Mouse (Mus musculus): ENCODE data around the gene Adamtsl1.
A peak's percentile ranks its signal among the peaks of the same experiment; 100 is the strongest.

Gene Adamtsl1

DNA sequence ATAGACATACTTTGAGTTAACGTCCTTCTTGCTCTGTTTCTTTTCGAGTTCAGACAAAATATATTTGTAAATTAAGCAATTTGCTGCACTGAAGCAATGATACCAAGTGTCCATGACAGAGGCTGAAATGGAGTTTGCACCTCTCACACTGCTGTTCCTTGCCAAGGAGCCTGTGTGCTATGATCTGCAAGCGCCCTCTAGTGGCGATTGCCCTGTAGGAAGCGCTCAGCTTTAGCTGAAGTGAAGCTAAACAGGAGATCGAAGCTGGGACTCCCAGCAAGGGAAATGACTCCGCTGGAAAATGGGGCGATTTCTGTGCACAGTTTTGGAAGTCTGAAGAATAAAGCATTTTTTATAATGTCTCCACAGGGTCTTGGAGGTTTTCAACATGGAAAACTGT, 287.8 kb downstream of the Adamtsl1 start:
- DNase-seq (ENCODE audit: low spot score in 2 of 2): peak; percentile 47 to 73

DNA sequence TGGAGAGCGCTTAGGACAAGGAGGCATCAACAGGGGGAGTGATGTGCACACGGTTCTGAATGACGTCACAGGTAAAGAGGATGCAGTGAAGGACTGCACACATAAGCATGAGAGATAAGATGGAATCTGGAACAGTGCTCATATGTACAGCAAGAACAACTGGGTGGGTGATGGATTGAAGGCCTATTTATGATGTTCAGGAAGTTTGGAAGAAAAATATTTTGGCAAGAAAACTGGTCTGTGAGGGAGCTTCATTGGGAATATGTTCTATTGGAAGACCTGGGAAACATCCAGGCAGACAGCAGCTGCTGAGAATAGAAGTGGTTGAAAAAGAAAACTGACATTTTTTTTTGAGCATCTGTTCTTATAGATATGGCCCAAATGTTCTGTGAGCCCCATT, 300.4 kb downstream of the Adamtsl1 start:
- no peak for DNase-seq (ENCODE audit: low spot score in 2 of 2)

DNA sequence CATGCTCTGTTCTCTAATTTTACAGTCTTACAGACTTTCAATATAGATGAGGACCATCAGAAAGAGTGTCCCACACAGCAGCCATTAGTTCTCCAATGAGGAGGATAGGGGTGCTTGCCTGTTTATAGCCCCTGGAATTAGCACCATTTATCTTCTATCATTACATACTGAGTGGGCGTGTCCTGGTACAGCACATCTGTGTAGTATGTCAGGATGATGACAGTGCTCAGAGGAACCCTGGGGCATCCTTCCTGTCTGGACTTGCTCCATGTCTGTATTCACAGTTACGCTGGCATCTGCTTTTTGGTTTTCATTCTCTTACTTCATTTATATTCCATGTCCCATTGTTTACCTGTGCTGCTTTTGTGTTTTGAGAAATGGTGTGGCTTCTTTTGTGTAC, 304.5 kb downstream of the Adamtsl1 start:
- DNase-seq (ENCODE audit: low spot score in 2 of 2): no peak

DNA sequence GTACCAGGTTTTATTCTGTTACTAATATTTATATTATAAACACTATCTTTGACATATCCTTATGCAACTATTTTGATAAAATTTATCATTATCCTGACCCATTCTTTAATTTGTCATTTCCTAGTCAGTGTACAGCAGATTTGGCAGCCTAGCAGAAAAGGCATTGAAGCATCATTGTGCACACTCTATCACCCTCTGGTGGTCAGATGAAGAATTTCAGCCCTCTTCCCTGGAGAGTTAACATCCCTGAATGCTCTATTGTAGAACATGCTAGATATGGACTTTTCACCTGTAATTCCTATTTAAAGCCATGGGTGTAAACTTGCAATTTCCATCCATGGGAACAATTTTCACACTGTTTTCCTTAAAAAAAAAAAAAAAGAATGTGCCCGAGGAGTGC, 305.2 kb downstream of the Adamtsl1 start:
- DNase-seq (ENCODE audit: low spot score in 2 of 2): peak; percentile 26 to 29

DNA sequence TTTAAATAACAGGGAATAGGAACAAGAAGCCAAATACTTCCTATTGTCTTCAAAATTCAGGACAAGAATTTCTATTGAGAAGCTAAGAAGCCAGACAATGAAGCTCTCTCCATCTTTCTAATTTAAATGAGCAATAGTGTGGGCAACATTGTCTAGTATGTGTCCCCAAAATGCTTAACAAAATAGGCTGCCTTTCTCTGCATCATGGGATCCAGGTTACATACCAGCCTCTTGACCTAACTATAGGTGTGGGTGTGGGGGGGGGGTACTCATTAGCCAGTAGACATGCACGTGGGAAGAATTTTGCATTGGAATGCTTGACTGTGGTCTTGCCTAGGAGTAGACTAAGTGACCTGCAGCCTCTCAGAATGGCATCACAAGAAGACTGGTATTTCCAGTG, 305.9 kb downstream of the Adamtsl1 start:
- no peak for DNase-seq (ENCODE audit: low spot score in 2 of 2)

DNA sequence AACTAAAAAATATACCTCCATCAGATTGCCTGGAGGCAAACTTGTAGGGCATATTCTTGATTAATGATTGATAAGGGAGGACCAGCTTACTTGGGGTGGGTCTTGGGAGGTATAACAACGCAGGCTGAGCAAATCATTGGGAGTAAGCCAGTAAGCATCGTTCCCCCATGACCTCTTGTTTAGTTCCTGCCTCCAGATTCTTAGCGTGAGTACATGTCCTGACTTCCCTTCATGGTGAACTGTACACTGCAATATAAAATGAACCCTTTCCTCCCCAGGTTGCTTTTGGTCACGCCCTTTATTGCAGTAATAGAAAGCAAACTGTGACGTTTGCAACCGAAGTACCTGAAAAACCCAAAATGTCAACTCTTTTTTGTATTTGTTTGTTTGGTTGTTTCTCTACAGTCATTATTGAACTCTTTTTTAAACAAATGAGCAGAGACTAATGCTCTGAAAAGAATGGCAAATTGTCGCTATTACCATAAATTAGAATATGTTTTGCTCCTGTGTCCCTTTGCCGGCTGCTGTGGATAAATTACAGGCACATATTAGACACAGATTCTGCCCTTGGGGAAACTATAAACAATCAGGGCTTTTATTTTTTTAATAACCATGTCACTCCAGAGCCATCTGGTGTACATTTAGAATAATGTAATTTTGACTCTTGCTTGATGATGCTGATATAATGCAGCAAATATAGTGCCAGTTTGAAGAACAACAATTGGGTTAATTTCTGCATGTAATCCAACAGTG, 310.2 kb downstream of the Adamtsl1 start:
- DNase-seq (ENCODE audit: low spot score in 2 of 2): no peak

DNA sequence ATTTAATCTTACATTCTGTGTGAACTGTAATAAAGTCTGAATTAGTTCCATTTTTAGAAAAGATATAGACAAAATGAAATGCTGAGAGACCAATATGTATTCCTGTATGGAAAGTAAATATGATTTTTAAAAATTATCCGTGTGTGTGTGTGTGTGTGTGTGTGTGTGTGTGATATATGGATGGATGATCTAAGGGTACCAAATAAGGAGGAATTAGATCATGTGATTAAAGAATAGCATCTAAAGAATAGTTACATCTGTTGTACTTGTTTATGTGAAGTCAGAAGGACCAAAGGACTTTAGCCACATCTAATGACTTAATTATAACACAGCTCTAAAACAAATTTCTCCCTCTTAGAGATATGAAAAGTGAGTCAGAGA, 310.7 kb downstream of the Adamtsl1 start:
- DNase-seq (ENCODE audit: low spot score in 2 of 2): no peak

DNA sequence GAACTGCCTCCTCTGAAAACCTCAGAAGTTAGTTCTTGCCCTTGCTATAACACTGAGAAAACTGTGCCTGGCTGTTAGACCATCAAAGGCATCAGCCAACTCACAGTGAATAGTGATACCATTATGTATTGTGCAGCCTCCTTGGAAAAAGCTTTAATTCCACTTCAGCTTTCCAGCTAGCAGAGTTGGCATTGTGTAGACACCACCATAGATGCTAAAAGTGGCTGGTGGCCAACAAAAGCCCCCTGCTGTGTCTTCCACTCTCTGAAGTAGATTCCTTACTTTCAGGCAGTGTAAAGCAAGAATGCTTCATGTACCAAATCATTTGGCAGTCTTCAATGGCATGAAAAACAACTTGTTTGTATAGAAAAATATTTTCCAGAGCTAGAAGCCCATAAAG, 323.1 kb downstream of the Adamtsl1 start:
- DNase-seq (ENCODE audit: low spot score in 2 of 2): no peak

DNA sequence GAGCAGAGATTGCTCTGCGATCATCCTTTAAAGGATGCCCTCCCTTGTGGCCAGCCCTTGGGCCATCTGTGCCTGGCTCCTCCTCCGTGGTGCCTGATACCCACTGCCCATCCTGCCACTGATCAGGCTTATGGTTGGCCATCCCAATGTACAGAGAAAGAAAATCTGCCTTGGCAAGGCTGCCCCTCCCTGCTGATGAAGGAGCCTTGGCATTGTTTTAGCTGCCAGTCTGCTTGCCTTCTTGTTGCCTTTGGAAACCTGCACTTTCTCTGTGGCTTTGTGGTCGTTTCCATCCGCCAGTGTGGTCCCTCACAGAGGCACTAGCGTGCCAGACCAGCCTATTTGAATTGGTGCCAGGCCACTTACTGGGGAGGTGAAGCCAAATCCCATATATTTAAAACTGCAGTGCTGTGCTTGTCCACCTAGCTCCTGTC, 323.6 kb downstream of the Adamtsl1 start:
- no peak for DNase-seq (ENCODE audit: low spot score in 2 of 2)

DNA sequence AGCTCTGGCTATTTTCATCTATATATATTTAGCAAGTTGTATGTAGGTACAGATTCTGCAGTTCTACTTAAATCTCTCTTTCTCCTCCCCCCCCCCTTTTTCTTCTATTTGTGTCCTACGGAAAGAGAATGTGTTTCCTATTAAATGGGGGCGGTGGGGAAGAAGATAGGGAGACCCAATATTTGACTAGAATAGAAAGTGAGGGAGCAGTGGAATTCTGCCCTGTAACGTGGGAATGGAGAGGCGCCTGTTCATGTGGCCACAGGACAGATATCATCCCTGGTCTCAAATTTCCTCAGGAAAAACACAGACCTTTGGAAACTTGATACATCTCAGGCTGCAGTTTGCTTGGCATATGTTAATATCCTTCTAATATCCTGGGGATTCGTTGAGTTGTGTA, 324.1 kb downstream of the Adamtsl1 start:
- no peak for DNase-seq (ENCODE audit: low spot score in 2 of 2)

DNA sequence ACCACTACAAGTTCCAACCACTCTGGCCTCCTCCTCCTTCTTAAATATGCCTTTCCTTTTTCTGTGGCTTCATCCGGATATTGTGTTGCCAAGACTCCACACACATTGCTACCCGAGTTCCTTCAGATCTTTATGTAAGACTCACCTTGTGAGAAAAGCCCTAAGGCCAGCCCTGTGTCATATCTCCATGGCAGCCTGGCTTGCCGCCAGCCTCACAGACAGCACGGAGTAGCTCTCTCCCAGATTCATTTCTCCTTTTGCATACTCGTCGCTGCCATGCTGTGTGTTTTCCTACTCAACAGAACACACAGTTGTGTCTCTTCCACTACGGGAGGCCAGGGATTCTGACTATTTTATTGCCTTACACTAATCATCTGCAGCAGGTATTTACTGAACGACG, 328.1 kb downstream of the Adamtsl1 start:
- no peak for DNase-seq (ENCODE audit: low spot score in 2 of 2)

DNA sequence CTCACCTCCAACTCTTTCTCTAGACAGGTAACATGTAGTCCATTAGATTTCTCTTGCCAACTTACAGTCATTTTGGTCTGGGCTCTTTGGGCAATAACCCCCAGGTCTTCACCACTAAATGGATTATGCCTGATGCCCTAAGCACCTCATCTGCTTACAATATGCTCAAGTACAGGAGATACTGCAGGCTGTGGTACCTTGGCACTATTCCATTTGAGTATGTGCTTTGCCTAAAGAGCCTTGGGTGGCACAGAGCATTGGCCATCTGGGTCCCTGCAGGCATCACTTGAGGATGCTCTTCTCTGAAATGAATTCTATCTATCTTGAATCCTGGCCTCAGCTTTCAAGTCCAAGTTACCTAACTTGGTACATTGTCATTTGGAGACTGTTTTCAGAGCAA, 330.4 kb downstream of the Adamtsl1 start:
- no peak for DNase-seq (ENCODE audit: low spot score in 2 of 2)

DNA sequence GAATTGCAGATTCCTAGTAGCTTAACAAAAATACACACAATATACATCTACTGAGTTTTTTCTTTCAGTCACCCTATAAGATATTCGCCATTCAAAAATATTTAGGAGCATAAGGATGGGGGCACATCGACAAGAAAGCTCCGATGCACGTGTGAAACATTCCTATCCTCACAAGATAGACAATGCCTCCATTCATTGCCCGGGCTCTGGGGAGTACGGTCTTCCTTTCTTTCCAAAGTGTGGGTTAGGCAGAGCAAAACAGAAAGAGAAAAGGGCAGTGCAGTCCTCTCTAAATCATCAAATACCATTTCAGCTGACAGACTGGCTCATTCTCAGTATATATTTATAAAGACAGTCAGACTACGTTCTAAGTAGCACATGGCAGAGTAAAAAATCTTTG, 332.0 kb downstream of the Adamtsl1 start:
- no peak for DNase-seq (ENCODE audit: low spot score in 2 of 2)

DNA sequence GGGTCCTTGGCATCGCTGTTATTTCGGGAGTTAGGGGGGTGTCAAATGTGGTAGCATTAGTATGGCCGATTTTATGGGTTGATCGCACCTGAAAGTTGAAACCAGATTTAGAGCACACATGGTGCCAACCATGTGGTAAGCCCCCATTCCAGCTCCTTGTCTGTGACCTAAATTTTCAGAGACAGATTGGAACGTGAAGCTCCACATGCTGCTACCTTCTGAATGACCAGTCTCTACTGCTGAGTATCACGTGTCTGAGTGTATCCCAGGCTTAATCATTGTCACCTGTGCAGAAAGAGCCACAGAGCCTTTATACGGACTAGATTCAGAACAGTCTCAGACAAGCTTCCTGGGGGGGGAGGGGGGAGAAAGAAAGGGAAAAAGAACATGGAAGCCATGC, 339.4 kb downstream of the Adamtsl1 start:
- no peak for DNase-seq (ENCODE audit: low spot score in 2 of 2)

DNA sequence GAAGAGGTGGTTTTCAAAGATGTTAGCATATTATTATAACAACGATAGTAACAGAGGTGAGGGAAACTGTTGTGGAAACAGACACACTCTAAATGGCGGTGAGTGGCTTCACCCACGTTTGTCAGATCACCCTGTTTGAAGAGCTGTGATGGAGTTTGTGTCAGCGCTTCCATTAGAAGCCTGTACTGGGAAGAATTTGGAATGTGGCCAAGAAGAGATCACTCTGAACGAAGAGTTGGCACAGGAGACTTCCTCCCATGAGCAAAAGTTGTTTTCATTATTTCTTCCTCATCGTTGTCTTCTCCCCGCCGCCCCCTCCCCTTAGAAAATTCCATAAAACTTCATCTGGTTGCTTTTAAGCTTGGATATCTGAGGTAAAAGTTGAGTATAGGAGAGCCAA, 340.5 kb downstream of the Adamtsl1 start:
- no peak for DNase-seq (ENCODE audit: low spot score in 2 of 2)

DNA sequence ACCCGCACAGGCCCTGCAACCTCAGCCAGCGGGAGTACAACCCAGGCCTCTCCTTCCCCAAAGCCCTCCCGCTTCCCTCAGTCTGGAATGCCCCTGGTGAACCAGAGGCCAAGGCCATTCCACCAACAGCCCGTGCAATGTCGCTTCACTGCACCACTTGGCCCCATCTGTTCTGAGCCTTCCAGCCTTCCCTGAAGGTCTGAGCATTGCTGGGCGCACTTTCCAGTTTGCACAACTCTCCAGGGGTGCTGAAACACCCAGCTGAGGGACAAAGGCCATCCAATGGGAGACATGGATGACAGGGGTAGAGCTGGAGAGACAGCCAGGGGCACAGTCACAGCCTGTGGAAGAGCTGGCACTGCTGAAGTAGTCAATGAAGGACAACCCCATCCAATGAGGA, 365.4 kb downstream of the Adamtsl1 start:
- peak in 1 of 2 experiments; percentile 21 for DNase-seq (ENCODE audit: low spot score in 2 of 2)

DNA sequence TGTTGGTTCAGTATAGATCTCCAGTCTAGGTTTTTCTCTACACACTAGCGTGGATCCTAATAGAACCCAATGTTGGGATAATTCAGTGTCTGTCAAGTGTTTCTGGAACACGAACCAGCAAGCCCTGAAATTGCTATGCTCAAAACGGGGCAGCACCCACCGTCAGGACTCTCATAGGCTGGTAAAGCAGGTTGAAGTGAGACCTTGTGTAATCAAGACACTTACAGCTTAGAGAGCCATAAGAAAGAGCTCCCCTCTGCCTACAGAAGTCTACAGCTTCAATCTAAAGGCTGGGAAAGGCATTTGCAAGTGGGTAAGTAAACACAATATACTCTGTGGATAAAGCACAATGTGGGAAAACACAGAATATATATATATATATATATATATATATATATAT, 367.3 kb downstream of the Adamtsl1 start:
- DNase-seq (ENCODE audit: low spot score in 2 of 2): no peak

DNA sequence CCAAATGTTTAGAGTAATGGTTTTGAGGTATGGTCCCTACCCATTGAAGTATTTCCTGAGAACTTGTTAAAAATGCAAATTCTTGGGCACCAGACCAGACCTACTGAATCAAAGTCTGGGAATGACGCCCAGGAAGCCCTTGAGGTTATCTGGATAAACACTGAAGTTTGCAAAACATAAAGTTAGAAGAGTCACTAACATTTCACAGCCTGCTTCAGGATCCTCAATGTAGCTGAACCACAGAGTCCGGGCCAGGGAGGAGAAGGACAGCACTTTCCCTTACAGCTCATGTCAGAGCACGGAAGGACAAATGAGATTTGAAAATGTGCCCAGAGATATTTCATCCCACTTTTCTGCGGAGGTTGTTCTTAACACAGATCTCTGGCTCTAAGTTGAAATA, 370.1 kb downstream of the Adamtsl1 start:
- peak in 1 of 2 experiments; percentile 2 for DNase-seq (ENCODE audit: low spot score in 2 of 2)

DNA sequence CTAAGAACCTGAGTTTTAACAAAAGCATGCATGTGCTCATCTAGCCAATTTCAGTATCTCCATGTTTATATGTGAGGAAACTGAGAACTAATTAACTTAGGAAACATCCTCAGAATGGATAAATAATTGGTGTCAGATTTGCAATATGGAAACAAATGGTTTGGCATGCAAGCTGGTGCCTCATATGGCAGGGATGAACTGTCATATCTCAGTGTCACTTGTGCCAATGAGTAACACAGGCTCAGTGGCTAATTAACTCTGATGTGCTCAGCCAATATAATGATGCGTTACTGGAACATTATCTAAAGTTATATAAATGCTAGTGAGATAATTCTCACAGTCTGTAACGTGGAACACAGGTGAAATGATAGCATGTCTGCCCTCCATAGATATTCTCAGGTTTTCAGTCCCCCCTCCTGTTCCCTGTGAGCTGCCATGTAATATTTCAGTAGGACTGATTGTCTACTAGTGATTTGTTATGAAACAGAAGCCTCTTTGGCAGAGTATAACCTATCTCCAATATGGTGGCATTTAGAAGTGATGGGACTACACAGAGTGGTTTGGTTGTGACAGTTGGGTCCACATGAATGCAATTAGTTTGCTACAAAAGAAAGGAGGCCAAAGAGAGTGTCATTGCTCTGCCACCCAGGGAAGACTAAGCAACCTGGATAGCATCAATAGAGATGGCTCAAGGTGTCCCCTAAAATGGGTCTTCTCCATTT, 376.1 kb downstream of the Adamtsl1 start:
- DNase-seq (ENCODE audit: low spot score in 2 of 2): no peak

DNA sequence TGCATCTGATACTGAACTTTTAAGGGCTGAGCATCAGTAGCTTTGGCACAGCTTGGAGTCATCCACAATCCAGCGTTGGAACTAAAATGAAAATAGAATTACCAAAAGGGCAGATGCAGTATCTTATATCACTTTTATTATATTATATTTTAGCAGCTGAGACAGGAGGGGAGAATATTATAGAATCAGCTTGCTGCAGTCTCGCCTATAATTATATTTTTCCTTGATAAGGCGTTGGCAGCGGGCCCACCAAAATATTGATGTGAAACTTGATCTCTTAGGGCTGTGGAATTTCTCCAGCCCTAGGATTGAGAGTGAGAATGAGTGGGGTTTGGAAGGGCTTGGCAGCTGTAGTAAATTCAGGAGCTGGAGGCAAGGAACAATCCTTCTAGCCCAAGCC, 387.3 kb downstream of the Adamtsl1 start:
- no peak for DNase-seq (ENCODE audit: low spot score in 2 of 2)

DNA sequence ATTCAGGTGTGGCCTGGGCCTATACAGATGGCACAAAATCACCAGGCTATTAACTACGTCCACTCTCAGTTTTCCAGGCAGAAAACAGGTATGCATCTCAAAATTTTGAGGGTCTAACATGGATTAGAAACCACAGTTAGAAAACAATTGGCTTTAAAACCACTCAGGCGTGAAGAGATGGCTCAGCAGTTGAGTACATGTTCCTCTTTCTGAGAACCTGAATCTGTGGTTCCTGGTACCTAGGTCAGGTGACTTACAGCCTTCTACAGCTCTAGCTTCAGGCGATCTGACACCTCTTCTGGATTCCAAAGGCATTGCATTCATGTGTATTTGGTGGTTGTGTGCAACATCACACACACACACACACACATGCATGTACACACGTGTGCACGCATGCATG, 390.2 kb downstream of the Adamtsl1 start:
- DNase-seq (ENCODE audit: low spot score in 2 of 2): no peak

DNA sequence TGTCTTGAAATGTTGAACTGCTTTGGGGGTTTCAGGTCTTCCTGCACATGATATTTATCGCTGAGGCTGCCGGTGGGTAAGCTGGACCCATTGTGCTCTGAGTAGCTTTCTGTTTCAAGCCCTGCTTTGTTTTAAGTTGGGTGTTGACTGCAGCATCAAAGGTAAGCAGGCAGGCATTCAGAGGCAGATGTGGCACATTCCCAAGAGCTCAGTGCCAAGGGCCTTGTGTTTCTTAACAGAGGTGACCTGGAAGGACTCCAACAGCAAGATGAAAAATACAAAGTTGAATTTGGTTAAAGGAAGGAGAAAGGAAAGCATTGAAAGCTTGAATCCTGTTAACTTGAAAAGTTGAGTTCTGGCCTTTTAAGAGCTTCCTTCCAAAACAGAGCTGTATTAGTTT, 402.1 kb downstream of the Adamtsl1 start:
- peak in 1 of 2 experiments; percentile 4 for DNase-seq (ENCODE audit: low spot score in 2 of 2)

DNA sequence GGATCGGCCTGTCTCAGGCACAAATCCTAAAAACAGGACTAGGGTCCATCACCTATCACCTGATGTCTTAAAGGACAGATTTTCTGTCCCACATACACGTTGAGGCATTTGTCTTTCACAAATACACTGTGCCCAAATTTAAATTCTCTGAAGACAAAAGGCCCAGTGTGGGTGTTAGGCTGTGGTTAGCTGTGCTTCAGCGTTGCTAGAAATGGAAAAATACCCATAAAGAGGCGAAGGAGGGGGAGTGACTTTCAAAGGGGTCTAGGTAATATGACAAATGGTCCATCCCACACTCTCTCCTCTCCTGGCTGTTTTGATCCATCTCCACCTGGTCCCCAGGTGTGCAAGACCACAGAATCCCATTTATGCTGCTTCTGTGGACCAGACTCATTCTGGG, 404.4 kb downstream of the Adamtsl1 start:
- DNase-seq (ENCODE audit: low spot score in 2 of 2): no peak
